Mouse (Mus musculus): ENCODE measurements around the gene C1qbp. TPM values are rescaled to one million over a fixed set of nuclear protein-coding genes. Genes with fewer than 3 reads are reported as not detected.
A peak's percentile ranks its signal among the peaks of the same experiment; 100 is the strongest.

Gene C1qbp
- polyA plus RNA-seq, 1 experiment from 2014 or later: 380 TPM

DNA sequence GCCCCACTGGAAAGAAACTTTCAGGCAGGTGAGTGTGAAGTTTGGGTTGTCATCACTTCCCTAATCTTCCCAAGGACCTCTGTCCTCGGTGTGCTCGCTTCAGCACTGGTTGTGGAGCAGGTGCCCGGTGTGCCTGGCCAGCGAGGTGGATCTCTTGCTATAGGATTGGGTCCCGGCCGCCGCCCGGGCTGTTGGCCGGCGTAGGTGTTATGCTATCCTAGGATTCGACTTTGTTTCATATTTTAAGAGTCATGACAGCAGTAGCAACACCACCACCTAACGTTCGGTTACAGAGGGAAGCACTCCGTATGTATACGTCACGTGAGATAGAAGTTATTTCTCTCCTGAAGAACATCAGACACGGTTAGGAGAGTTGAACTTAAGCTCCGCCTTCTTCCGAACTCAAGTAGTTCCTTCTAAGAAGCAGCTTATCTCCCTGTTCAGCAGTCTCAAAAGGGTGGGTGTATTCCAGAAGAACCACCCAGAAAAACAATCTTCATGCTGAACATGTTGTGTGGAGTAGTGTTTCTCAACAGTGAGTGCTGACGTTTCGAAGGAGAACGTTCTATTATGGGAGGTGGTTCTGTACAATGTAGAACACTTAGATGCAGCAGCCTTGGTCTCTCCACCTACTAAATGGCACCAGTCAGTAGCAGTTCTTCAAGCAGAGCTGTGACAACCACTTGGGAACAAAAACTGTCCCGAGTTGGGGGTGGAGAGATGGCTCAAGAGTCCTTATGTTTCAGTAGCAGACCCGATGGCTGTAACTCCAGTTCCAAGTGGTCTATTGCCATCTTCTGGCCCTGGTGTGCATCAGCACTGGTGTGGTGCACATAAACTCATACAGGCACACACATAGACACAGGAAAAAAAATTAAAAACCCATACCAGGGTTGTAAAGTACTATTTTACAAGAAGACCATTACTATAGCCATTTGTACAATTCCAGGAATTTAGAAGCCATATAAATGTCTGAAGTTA is 12.0 kb downstream of the C1qbp start:
- Histone ChIP-seq H3K4me1 (peaks cover 61% of the 10 kb centered on the region), H3K36me3 (peaks cover 58% of the 10 kb centered on the region)
- 8% methylated on average over 24 of the region's 24 CpGs for WGBS (ENCODE audit: insufficient replicate concordance)

DNA sequence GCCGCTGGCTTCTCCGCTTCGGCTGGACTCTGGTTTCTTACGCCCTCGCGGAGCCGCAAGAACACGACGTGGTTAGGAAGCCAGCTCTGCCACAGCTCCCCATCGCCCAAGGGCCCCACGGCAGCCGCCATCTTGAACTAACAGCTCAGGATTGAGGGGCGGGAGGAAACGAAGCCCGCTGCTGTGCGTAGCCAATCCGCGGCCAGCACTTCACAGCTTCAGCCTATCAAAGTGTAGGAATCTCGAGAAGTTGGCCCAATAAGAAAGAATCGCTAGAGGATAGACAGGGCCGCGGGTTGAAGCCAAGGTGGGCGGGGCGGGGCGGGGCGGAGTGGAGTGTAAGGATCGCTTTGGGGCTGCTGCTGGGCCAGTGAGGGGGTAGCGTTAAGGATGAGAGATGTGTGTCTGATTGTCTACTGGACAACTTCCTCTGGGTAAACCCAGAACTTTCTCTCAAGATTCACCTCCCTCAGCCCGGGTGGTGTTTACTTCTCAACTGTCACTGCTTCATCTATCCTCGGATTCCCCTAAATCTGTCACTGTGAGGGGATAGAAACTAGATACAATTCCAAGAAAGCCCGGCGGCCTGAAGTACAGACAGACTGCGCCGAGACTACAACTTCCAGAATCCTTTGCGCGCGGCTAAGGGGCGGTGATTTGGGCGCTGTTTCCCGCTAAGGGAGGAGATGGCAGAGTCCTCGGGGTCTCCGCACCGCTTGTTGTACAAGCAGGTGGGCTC is 12.8 kb downstream of the C1qbp start, which contains the start of the genes Nup88 and Rpain:
TSS of gene Nup88 (minus strand) at position 153 of the 739 bp plus-strand sequence.
TSS of gene Rpain (plus strand) at position 393 of the 739 bp plus-strand sequence.
- H3K4me1 ChIP-seq: peaks cover 53% of the 10 kb centered on the region
- peak; percentile 92 for ATAC-seq
- peaks cover 58% of the 10 kb centered on the region for H3K36me3 ChIP-seq
- no peaks in the 10 kb centered on the region for H3K27me3 ChIP-seq (replicated peaks)
- peak within 1 kb of the TSS; percentile 86 for H3K9ac ChIP-seq
- H3K9me3 ChIP-seq (replicated peaks): no peaks in the 10 kb centered on the region
- H3K27ac ChIP-seq: peak within 1 kb of the TSS; percentile 98
- H3K4me3 ChIP-seq: peak within 1 kb of the TSS; percentile 90
- under 1% methylated on average over 43 of the region's 43 CpGs for WGBS (ENCODE audit: insufficient replicate concordance)
- H3K4me2 ChIP-seq: peak within 1 kb of the TSS; percentile 89

More for the DNA sequence above, 12.0 kb downstream of the C1qbp start:
- peak overlapping the region; percentile 89 for H3K4me2 ChIP-seq
- H3K27me3 ChIP-seq (replicated peaks): no peaks in the 10 kb centered on the region
- peak overlapping the region; percentile 98 for H3K27ac ChIP-seq
- H3K9me3 ChIP-seq (replicated peaks): no peaks in the 10 kb centered on the region
- peak overlapping the region; percentile 90 for H3K4me3 ChIP-seq
- ATAC-seq: peak; percentile 72
- H3K9ac ChIP-seq: peak overlapping the region; percentile 84

DNA sequence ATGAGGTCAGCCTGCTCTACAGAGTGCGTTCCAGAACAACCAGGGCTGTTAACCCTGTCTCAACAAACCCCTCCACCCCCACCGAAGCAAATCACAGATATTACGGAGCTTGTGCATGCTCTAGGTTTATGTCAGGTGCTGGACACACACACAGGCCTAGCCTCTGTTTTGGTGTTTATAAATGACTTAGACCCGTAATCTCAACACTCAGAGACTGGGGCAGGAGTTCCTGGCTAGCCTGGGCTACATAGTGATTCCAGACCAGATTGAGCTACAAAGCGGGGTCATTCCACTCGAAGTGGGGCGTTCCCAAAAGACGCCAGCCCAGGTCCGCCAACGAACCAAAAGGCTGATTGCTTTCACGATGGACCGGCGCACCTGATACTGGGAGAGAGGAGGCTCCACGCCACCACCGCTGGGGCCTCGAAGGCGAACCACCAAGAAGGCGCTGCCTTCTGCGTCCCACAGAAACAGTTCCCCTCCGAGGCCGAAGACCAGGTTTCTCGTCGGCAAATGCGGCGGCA is 13.5 kb downstream of the C1qbp start:
- H3K9me3 ChIP-seq (replicated peaks): no peaks in the 10 kb centered on the region
- peaks cover 58% of the 10 kb centered on the region for H3K36me3 ChIP-seq
- peak overlapping the region; percentile 98 for H3K27ac ChIP-seq
- H3K4me2 ChIP-seq: peak overlapping the region; percentile 89
- no peaks in the 10 kb centered on the region for H3K27me3 ChIP-seq (replicated peaks)
- H3K4me1 ChIP-seq: peaks cover 52% of the 10 kb centered on the region
- under 1% methylated on average over 25 of the region's 25 CpGs for WGBS (ENCODE audit: insufficient replicate concordance)
- no peak for ATAC-seq
- H3K9ac ChIP-seq: peak overlapping the region; percentile 86
- peak overlapping the region; percentile 90 for H3K4me3 ChIP-seq

DNA sequence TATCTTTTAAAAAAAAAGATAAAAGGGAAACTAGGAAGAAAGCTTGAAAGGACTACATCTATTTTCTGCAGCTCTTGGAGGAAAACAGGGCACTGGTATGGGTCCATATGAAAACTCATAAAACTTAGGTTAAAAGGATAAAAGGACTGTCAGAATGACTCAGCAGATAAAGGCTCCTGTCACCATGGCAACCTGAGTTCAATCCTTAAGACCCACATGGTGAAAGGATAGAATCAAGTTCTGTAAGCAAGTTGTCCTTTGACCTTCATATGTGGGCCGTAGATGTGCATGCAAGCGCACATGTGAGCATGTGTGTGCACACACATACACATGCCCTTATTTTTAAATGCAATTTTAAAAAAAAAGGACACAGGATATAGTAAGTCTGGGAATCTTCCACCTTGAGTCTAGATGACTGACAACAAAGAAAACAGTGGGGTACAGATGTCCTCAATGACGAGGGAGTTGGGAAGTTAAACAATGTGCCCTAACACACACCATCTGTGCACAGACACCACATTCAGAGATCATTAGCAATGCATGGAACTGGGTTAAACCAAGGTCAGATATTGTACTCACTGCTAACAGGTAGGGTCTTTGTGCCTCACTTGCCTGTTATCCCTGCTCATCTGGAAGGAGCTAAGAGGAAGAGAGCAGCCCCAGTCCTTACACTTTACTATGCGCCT is 18.5 kb downstream of the C1qbp start:
- H3K9ac ChIP-seq: no peak overlapping the region
- H3K36me3 ChIP-seq: peaks cover 79% of the 10 kb centered on the region
- ATAC-seq: no peak
- peaks cover 41% of the 10 kb centered on the region for H3K4me1 ChIP-seq
- H3K4me2 ChIP-seq: no peak overlapping the region
- H3K27me3 ChIP-seq (replicated peaks): no peaks in the 10 kb centered on the region
- no peak overlapping the region for H3K4me3 ChIP-seq
- no peaks in the 10 kb centered on the region for H3K9me3 ChIP-seq (replicated peaks)
- no peak overlapping the region for H3K27ac ChIP-seq
- WGBS (ENCODE audit: insufficient replicate concordance): 81% methylated on average over 4 of the region's 4 CpGs

DNA sequence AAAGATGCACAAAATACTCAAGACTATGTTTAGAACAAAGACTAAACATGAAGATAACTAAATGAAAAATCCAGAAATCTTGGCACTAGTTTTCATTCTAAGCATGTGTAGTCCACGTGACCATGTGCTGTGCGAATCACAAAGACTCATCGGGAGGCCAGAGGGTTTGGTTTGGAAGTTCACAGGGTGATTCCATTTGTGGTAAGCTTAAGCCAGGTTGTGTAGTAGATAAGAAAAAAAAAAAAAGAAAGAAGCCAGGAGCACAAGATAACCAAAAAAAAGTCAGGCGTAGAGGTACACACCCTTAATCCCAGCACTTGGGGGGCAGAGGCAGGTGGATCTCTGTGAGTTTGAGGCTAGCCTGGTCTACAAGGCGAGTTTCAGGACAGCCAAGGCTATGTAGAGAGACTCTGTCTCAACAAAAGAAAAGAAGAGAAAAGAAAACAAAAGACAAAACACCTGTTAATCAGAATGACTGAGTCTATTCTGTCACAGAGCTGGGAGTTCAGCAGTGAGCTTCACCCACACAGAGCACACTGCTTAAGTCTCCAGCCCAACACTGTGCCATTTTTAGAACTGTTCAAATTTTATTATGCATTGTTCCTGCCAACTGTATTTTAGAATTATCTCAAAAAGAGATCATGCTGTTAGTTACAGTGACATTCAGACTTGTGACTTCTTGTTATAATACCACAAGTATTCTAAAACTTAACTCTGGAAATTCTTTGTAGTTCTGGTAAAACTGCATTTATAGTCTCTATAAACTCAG is 21.9 kb downstream of the C1qbp start:
- 52% methylated on average over 5 of the region's 5 CpGs for WGBS (ENCODE audit: insufficient replicate concordance)
- Histone ChIP-seq H3K4me3 (no peak overlapping the region), H3K36me3 (peaks cover 97% of the 10 kb centered on the region), H3K27ac (no peak overlapping the region), H3K4me2 (no peak overlapping the region), H3K27me3 (replicated peaks) (no peaks in the 10 kb centered on the region), H3K4me1 (peaks cover 24% of the 10 kb centered on the region), H3K9ac (no peak overlapping the region), H3K9me3 (replicated peaks) (no peaks in the 10 kb centered on the region)
- ATAC-seq: peak; percentile 24; the same call in 1 of the 2 replicates

DNA sequence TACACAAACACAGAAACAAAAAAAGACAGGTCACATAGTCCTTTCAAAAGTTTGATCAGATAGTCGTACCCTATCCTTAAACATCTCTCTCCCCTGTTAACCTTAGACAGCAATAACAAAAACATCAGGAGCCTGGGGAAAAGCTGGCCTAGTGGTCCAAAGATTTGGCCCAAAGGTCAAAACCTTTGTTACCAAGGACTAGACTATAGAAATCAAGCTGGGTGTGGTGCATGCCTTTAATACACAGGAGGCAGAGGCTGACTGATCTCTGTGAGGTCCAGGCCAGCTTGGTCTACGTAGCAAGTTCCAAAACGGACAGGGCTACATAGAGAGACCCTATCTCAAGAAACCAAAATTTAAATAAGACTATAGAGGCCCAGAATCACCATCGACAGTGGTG is 28.1 kb downstream of the C1qbp start:
- no peaks in the 10 kb centered on the region for H3K27me3 ChIP-seq (replicated peaks)
- H3K4me3 ChIP-seq: no peak overlapping the region
- H3K4me1 ChIP-seq: no peaks in the 10 kb centered on the region
- 85% methylated on average over 4 of the region's 4 CpGs for WGBS (ENCODE audit: insufficient replicate concordance)
- no peak overlapping the region for H3K27ac ChIP-seq
- ATAC-seq: no peak
- no peak overlapping the region for H3K4me2 ChIP-seq
- no peak overlapping the region for H3K9ac ChIP-seq
- no peaks in the 10 kb centered on the region for H3K9me3 ChIP-seq (replicated peaks)
- peaks cover 98% of the 10 kb centered on the region for H3K36me3 ChIP-seq

DNA sequence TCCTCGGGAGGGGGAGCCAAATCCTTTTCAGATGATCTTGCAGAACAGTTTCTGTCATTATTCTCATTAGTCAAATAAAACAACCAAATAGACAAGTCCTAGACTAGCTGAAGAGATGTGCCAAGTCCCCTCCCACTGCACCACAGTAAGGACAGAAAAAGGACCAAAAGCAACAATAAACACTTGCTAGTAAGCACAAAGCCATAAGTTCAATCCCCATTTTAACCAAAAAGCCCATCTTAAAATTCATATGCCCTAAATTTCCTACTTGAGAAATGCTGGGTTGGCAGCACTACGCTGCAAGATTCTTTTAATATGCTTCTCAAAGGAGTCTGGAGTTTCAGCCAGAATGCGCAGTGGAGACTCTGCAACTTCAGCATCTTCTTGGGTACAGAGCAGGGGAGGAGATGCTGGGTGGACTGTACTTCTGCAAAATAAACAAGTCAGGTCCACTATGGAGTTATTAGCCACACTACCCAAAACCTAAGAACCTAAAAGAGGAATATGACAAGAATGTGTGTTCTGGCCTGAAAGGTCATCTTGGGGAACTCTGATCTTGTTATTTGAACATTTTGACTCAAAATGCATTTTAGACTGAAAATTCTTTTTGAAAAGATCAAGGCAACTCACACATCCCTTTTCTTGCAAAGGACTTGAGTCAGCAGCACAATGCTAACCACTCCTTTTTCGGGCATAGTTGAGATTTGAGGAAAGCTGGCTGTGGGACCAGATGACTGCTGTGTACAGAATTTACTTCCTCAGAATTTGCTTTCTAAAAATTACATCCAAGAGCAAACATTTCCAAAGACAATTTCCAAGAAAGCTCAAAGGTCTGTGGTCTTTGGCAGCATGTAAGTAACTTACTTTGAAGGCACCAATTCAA is 37.6 kb downstream of the C1qbp start:
- no peak for ATAC-seq
- no peak overlapping the region for H3K27ac ChIP-seq
- H3K9me3 ChIP-seq (replicated peaks): no peaks in the 10 kb centered on the region

DNA sequence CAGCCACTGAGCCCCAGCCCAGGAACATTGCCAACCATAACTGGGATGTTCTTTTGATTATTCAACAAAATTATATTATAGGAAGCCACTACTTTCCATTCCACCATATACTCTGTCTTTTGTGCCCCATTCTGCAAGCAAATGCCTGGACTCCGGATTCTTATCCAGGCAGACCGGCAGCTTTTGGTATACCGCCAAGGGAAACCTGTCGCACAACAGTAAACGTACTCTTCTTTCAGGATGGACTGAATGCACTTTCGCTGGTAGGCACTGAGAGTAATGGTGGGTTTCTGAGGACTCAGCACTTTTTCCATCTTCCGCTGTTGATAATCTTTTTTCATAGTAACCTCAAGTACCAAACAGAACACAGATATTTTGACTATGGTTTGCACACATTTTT is 39.2 kb downstream of the C1qbp start:
- WGBS (ENCODE audit: insufficient replicate concordance): 92% methylated on average over 7 of the region's 7 CpGs
- H3K36me3 ChIP-seq: peaks cover 96% of the 10 kb centered on the region

More for the DNA sequence above, 37.6 kb downstream of the C1qbp start:
- Histone ChIP-seq H3K9ac (no peak overlapping the region), H3K27me3 (replicated peaks) (no peaks in the 10 kb centered on the region), H3K4me2 (no peak overlapping the region), H3K36me3 (peaks cover 97% of the 10 kb centered on the region), H3K4me1 (no peaks in the 10 kb centered on the region), H3K4me3 (no peak overlapping the region)
- 78% methylated on average over 4 of the region's 4 CpGs for whole genome bisulfite sequencing (ENCODE audit: insufficient replicate concordance)

DNA sequence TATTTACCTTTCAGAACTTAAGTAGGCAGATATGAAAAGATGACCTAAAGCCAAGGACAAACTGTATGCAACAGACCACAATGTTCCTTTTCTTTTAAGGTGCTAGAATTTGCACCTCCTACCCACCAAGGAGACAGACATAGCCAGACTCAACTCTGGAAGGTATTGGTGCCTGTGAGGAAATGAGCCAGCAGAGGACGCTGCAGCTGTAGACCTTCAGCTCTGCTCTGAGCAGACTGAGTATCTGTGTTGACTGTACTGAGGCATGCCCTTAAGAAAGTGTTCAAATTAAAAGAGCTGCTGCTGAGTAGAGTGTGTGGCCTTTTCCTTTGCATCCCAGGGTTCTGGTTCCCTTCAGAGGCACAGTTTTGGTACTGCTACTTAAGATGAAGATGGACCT is 40.2 kb downstream of the C1qbp start:
- 63% methylated on average over 1 of the region's 1 CpGs for WGBS (ENCODE audit: insufficient replicate concordance)

More for the DNA sequence above, 39.2 kb downstream of the C1qbp start:
- Histone ChIP-seq H3K27me3 (replicated peaks) (no peaks in the 10 kb centered on the region), H3K27ac (no peak overlapping the region), H3K9me3 (replicated peaks) (no peaks in the 10 kb centered on the region), H3K4me3 (no peak overlapping the region), H3K4me2 (no peak overlapping the region), H3K4me1 (no peaks in the 10 kb centered on the region), H3K9ac (no peak overlapping the region)
- no peak for ATAC-seq

DNA sequence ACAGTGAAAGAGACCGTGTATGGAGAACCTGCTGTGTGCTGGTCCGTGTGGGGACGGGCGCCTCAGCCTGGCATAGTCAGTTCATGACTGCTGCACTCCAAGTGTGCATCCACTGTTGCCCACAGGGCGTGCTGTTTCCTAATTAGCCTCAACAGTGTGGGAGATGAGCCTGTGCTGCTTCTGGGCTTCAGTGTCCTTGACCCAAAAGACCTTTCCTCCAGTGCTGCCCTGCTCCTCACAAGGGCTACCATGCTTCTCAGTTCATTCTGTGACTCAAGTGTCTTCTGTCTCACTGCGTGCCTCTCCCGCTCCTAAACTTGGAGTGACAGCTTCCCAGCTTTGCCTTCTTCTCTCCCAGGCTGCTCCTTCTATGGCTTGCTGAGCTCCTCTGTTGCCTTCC is 47.5 kb downstream of the C1qbp start:
- Histone ChIP-seq H3K27me3 (replicated peaks) (no peaks in the 10 kb centered on the region), H3K27ac (no peak overlapping the region), H3K36me3 (peaks cover 90% of the 10 kb centered on the region), H3K4me1 (no peaks in the 10 kb centered on the region), H3K9ac (no peak overlapping the region), H3K4me2 (no peak overlapping the region), H3K9me3 (replicated peaks) (no peaks in the 10 kb centered on the region), H3K4me3 (no peak overlapping the region)
- 88% methylated on average over 7 of the region's 7 CpGs for WGBS (ENCODE audit: insufficient replicate concordance)
- no peak for ATAC-seq

More for the DNA sequence above, 40.2 kb downstream of the C1qbp start:
- Histone ChIP-seq H3K27ac (no peak overlapping the region), H3K27me3 (replicated peaks) (no peaks in the 10 kb centered on the region), H3K36me3 (peaks cover 96% of the 10 kb centered on the region), H3K9ac (no peak overlapping the region), H3K4me3 (no peak overlapping the region), H3K9me3 (replicated peaks) (no peaks in the 10 kb centered on the region), H3K4me2 (no peak overlapping the region), H3K4me1 (no peaks in the 10 kb centered on the region)
- ATAC-seq: no peak

Measured in liver, embryonic 12.5 days (tissue).